Mouse (Mus musculus) bone marrow macrophage, adult 2 months (primary cell): ENCODE results near the gene Kcnq1.

Experiments
- CTCF ChIP-seq: IDR thresholded peaks from 2 replicates; pipeline ENCODE4 v1.5.1; 2012; ENCODE audit warnings: low read depth, mild to moderate bottlenecking, low read length, moderate library complexity
- POLR2A ChIP-seq: IDR thresholded peaks from 2 replicates; pipeline ENCODE4 v1.6.1; 2012; ENCODE audit warnings: mild to moderate bottlenecking, low read depth, low read length, borderline replicate concordance

DNA sequence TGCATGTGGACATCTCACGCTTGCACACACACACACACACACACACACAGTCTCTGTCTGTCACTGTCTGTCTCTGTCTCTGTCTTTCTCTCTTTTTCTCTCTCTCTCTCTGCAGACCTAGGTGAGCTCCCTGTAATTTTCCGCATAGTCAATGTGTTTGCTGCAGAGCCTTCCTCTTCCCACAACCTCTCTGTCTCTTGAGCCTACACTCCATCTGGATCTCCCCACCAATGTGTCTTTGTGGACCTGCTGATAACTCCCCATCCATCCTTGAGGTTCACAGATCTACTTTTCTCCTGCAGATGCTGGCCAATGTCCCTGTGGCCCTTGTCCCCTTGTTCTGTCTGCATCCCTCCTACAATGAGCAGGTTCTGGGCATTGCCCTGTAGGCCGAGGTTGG lies 194.5 kb downstream of the Kcnq1 start:
- TF ChIP-seq CTCF (no peak), POLR2A (no peak)
